Mouse (Mus musculus): ENCODE data around the gene Pepd. TPM values are rescaled to one million over a fixed set of nuclear protein-coding genes. Genes with fewer than 3 reads are reported as not detected.

Pepd gene
- polyA plus RNA-seq, 1 experiment from 2014 or later: 150 TPM

- peak within 1 kb of the TSS; percentile 89 for H3K9ac ChIP-seq (ENCODE audit: low read depth, low read length)
- H3K27me3 ChIP-seq (ENCODE audit: insufficient read depth, low read length): no peaks in the 10 kb centered on the region
- peaks cover 13% of the 10 kb centered on the region for H3K4me1 ChIP-seq (replicated peaks; ENCODE audit: insufficient read depth, low read length)
- H3K9me3 ChIP-seq (replicated peaks; ENCODE audit: low read length): no peaks in the 10 kb centered on the region
- peak within 1 kb of the TSS; percentile 79 for H3K27ac ChIP-seq
- ATAC-seq (replicated peaks; ENCODE audit: low FRiP score, low read depth) (peak; percentile 96), DNase-seq (ENCODE audit: low spot score) (peak; percentile 94)
- peak within 1 kb of the TSS; percentile 89 for H3K4me2 ChIP-seq (ENCODE audit: low read length)
- no peaks in the 10 kb centered on the region for H3K36me3 ChIP-seq (ENCODE audit: insufficient read depth, low read length)
- WGBS: under 1% methylated on average over 51 of the region's 53 CpGs
- TF ChIP-seq CTCF (IDR thresholded peaks at IDR 0.05; ENCODE audit: low read depth): no peak; the same call in 1 of the 2 replicates
- H3K4me3 ChIP-seq (replicated peaks; ENCODE audit: low read depth, low read length): peak within 1 kb of the TSS; percentile 87
Measured at GRCm38 (mm10) chr7:35056436-35056864, 144.3 kb downstream of the Pepd start, which contains the start of gene Cebpg. Gene Cebpg (minus strand): TSS chr7:35056573.

DNA sequence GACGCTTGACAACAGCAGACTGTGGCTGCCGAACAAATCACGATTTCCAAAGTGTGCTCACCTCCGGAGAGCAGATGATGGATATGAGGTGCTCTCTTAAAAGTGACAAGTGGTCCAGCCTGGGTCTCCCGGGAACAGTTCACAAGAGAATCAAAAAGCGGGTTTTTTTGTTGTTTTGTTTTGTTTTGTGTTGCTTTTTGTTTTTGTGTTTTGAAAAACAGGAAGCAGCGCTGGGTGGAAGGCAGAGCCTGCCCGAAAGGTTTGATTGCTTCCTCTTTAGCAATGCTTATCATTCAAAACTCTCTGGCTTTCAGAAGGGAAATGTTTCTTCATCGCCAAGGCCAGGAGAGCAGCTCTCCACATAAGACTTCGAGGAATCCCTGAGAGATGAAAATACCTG is 144.8 kb downstream of the Pepd start:
- H3K4me3 ChIP-seq (replicated peaks; ENCODE audit: low read depth, low read length): peak overlapping the region; percentile 87
- H3K4me1 ChIP-seq (replicated peaks; ENCODE audit: insufficient read depth, low read length): peaks cover 13% of the 10 kb centered on the region
- H3K9ac ChIP-seq (ENCODE audit: low read depth, low read length): peak overlapping the region; percentile 38; the same call in 1 of the 2 replicates
- H3K27me3 ChIP-seq (ENCODE audit: insufficient read depth, low read length): no peaks in the 10 kb centered on the region
- H3K4me2 ChIP-seq (ENCODE audit: low read length): peak overlapping the region; percentile 89
- no peak overlapping the region; the same call in 1 of the 2 replicates for H3K27ac ChIP-seq
- TF ChIP-seq CTCF (IDR thresholded peaks at IDR 0.05; ENCODE audit: low read depth): no peak
- H3K9me3 ChIP-seq (replicated peaks; ENCODE audit: low read length): no peaks in the 10 kb centered on the region
- ATAC-seq (replicated peaks; ENCODE audit: low FRiP score, low read depth): no peak
- DNase-seq (ENCODE audit: low spot score): peak; percentile 9
- 16% methylated on average over 10 of the region's 10 CpGs for WGBS
- no peaks in the 10 kb centered on the region for H3K36me3 ChIP-seq (ENCODE audit: insufficient read depth, low read length)

GRCm38 (mm10) chr7:35057569-35057968 is 145.4 kb downstream of the Pepd start:
- no peak for ATAC-seq (replicated peaks; ENCODE audit: low FRiP score, low read depth)
- DNase-seq (ENCODE audit: low spot score): no peak
- WGBS: 78% methylated on average over 4 of the region's 4 CpGs

GRCm38 (mm10) chr7:35058329-35058728 is 146.2 kb downstream of the Pepd start:
- Histone ChIP-seq H3K4me3 (replicated peaks; ENCODE audit: low read depth, low read length) (no peak overlapping the region), H3K9me3 (replicated peaks; ENCODE audit: low read length) (no peaks in the 10 kb centered on the region), H3K27ac (no peak overlapping the region), H3K36me3 (ENCODE audit: insufficient read depth, low read length) (no peaks in the 10 kb centered on the region), H3K4me1 (replicated peaks; ENCODE audit: insufficient read depth, low read length) (peaks cover 13% of the 10 kb centered on the region), H3K27me3 (ENCODE audit: insufficient read depth, low read length) (no peaks in the 10 kb centered on the region), H3K4me2 (ENCODE audit: low read length) (no peak overlapping the region), H3K9ac (ENCODE audit: low read depth, low read length) (no peak overlapping the region)
- no peak for TF ChIP-seq CTCF (IDR thresholded peaks at IDR 0.05; ENCODE audit: low read depth)
- DNase-seq (ENCODE audit: low spot score) (no peak), ATAC-seq (replicated peaks; ENCODE audit: low FRiP score, low read depth) (no peak)
- WGBS: 74% methylated on average over 1 of the region's 1 CpGs

More at GRCm38 (mm10) chr7:35057569-35057968, 145.4 kb downstream of the Pepd start:
- H3K36me3 ChIP-seq (ENCODE audit: insufficient read depth, low read length): no peaks in the 10 kb centered on the region
- H3K27me3 ChIP-seq (ENCODE audit: insufficient read depth, low read length): no peaks in the 10 kb centered on the region
- H3K9me3 ChIP-seq (replicated peaks; ENCODE audit: low read length): no peaks in the 10 kb centered on the region
- H3K9ac ChIP-seq (ENCODE audit: low read depth, low read length): no peak overlapping the region
- no peak overlapping the region for H3K4me3 ChIP-seq (replicated peaks; ENCODE audit: low read depth, low read length)
- H3K4me1 ChIP-seq (replicated peaks; ENCODE audit: insufficient read depth, low read length): peaks cover 13% of the 10 kb centered on the region
- no peak for TF ChIP-seq CTCF (IDR thresholded peaks at IDR 0.05; ENCODE audit: low read depth)
- no peak overlapping the region for H3K4me2 ChIP-seq (ENCODE audit: low read length)
- no peak overlapping the region for H3K27ac ChIP-seq

- Histone ChIP-seq H3K27me3 (ENCODE audit: insufficient read depth, low read length) (no peaks in the 10 kb centered on the region), H3K4me3 (replicated peaks; ENCODE audit: low read depth, low read length) (no peak overlapping the region), H3K4me1 (replicated peaks; ENCODE audit: insufficient read depth, low read length) (peaks cover 10% of the 10 kb centered on the region), H3K9me3 (replicated peaks; ENCODE audit: low read length) (no peaks in the 10 kb centered on the region), H3K27ac (no peak overlapping the region), H3K4me2 (ENCODE audit: low read length) (no peak overlapping the region), H3K36me3 (ENCODE audit: insufficient read depth, low read length) (no peaks in the 10 kb centered on the region), H3K9ac (ENCODE audit: low read depth, low read length) (no peak overlapping the region)
- 76% methylated on average over 5 of the region's 5 CpGs for WGBS
- ATAC-seq (replicated peaks; ENCODE audit: low FRiP score, low read depth): no peak
- peak; percentile 35; the same call in 1 of the 2 replicates for TF ChIP-seq CTCF (IDR thresholded peaks at IDR 0.05; ENCODE audit: low read depth)
- no peak for DNase-seq (ENCODE audit: low spot score)
Measured at GRCm38 (mm10) chr7:35059467-35059866, 147.3 kb downstream of the Pepd start.

- no peaks in the 10 kb centered on the region for H3K27me3 ChIP-seq (ENCODE audit: insufficient read depth, low read length)
- H3K9ac ChIP-seq (ENCODE audit: low read depth, low read length): no peak overlapping the region
- DNase-seq (ENCODE audit: low spot score): peak; percentile 64
- no peak for ATAC-seq (replicated peaks; ENCODE audit: low FRiP score, low read depth)
- no peaks in the 10 kb centered on the region for H3K9me3 ChIP-seq (replicated peaks; ENCODE audit: low read length)
- no peaks in the 10 kb centered on the region for H3K36me3 ChIP-seq (ENCODE audit: insufficient read depth, low read length)
- no peak overlapping the region for H3K4me3 ChIP-seq (replicated peaks; ENCODE audit: low read depth, low read length)
- no peaks in the 10 kb centered on the region for H3K4me1 ChIP-seq (replicated peaks; ENCODE audit: insufficient read depth, low read length)
- TF ChIP-seq CTCF (IDR thresholded peaks at IDR 0.05; ENCODE audit: low read depth): no peak
- H3K27ac ChIP-seq: no peak overlapping the region
- no peak overlapping the region for H3K4me2 ChIP-seq (ENCODE audit: low read length)
- 73% methylated on average over 14 of the region's 14 CpGs for WGBS
Measured at GRCm38 (mm10) chr7:35064286-35065258, 152.4 kb downstream of the Pepd start.
